Mouse (Mus musculus): ENCODE results near the gene Gpr152.

- TF ChIP-seq CTCF (conservative IDR thresholded peaks at IDR 0.05; ENCODE audit: low read length) (no peak), POU5F1 (IDR thresholded peaks at IDR 0.05; ENCODE audit: borderline replicate concordance, low read length) (no peak)
Observed at GRCm38 (mm10) chr19:4113186-4113805, 26.3 kb upstream of the Gpr152 start.

Measured in E14TG2a.4 (cell line).